In the genomic region with DNA sequence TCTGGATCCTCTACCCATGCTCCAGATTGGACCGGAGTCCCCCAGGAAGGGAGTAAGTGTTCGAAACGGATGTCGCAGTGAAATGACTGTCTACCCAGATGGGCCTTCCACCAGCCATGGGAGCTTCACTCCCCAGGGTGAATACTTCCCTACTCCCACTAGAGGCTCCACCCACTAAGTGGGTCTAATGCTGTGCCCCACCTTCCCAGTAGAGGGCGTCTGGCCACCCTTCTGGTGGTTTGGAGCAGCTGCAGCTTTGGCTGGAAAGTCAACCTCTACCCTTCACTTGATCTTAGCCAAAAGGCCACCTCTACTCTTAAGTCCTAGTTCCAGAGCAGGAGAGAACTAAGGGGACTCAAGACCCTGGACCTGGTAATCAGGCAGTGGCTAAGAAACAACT, we compare ENCODE assay signal across 9 mouse cellular contexts. TPM values are rescaled to one million over a fixed set of nuclear protein-coding genes. Genes with fewer than 3 reads are reported as not detected.
A peak's percentile ranks its signal among the peaks of the same experiment; 100 is the strongest.
DNase-seq lines count a peak whose midpoint lies in the region; ATAC-seq and TF ChIP-seq lines count a peak whose summit lies in the region.
"Had no signal": no experiment of that assay in that cellular context is flagged by ENCODE, and none has a peak within 500 bp of the region (broad histone marks: within the 10 kb centered on the region; RNA-seq: fewer than 3 reads in every experiment).

No protein-coding gene starts in this region.

- 71% methylated on average over 5 of the region's 5 CpGs for WGBS in kidney, embryonic 15.5 days
- WGBS in liver, adult 2 months: 72% methylated on average over 5 of the region's 5 CpGs

- H3K36me3 ChIP-seq in kidney, embryonic 15.5 days: no peaks in the 10 kb centered on the region
- H3K36me3 ChIP-seq in E14TG2a.4 (ENCODE audit: insufficient read depth, low read length): no peaks in the 10 kb centered on the region
- H3K36me3 ChIP-seq in liver, adult 2 months (ENCODE audit: control insufficient read depth, insufficient read depth, low read length): no peaks in the 10 kb centered on the region
- H3K36me3 ChIP-seq: embryonic facial prominence, embryonic 12.5 days had no signal

- peak; percentile 92 for TF ChIP-seq CTCF in E14TG2a.4 (conservative IDR thresholded peaks at IDR 0.05; ENCODE audit: low read length)
- TF ChIP-seq CTCF in embryonic fibroblast, embryonic 13.5 days (IDR thresholded peaks at IDR 0.05; ENCODE audit: borderline replicate concordance, insufficient read depth, low read length): 0 out of 2 replicates have a peak, but pooled peaks have one; percentile 17
- peak; percentile 93 for TF ChIP-seq CTCF in liver, adult 2 months (IDR thresholded peaks at IDR 0.05; ENCODE audit: low read depth, low read length)

- no peaks in the 10 kb centered on the region for H3K4me1 ChIP-seq in kidney, embryonic 15.5 days
- peaks cover 38% of the 10 kb centered on the region for H3K4me1 ChIP-seq in E14TG2a.4 (replicated peaks; ENCODE audit: low read depth, low read length)
- H3K4me1 ChIP-seq in embryonic fibroblast, embryonic 13.5 days (ENCODE audit: control insufficient read depth, insufficient read depth, low read length): no peaks in the 10 kb centered on the region
- H3K4me1 ChIP-seq in liver, adult 2 months (ENCODE audit: control insufficient read depth, insufficient read depth, low read length): no peaks in the 10 kb centered on the region
- H3K4me1 ChIP-seq: embryonic facial prominence, embryonic 12.5 days had no signal

- no peaks in the 10 kb centered on the region for H3K27me3 ChIP-seq in kidney, embryonic 15.5 days
- H3K27me3 ChIP-seq in E14TG2a.4 (ENCODE audit: insufficient read depth, low read length): peaks cover 9% of the 10 kb centered on the region
- no peaks in the 10 kb centered on the region for H3K27me3 ChIP-seq in liver, adult 2 months (ENCODE audit: control insufficient read depth, insufficient read depth, low read length)
- H3K27me3 ChIP-seq: embryonic facial prominence, embryonic 12.5 days had no signal

- no peak for TF ChIP-seq POLR2A in embryonic fibroblast, embryonic 13.5 days (IDR thresholded peaks at IDR 0.05; ENCODE audit: low read depth, low read length)
- no peak for TF ChIP-seq POLR2A in liver, adult 2 months (IDR thresholded peaks at IDR 0.05; ENCODE audit: extremely low read depth, insufficient read depth, low read length)

- ATAC-seq in kidney, embryonic 15.5 days (replicated peaks; ENCODE audit: low FRiP score): no peak

- no peak overlapping the region for H3K9ac ChIP-seq in kidney, embryonic 15.5 days
- H3K9ac ChIP-seq in liver, adult 2 months (ENCODE audit: low read depth, low read length): no peak overlapping the region
- H3K9ac ChIP-seq: embryonic facial prominence, embryonic 12.5 days had no signal

- no peak overlapping the region for H3K4me3 ChIP-seq in kidney, embryonic 15.5 days (replicated peaks)
- no peak overlapping the region for H3K4me3 ChIP-seq in E14TG2a.4 (replicated peaks; ENCODE audit: low read length)
- H3K4me3 ChIP-seq in embryonic fibroblast, embryonic 13.5 days (ENCODE audit: insufficient read depth, low read length): no peak overlapping the region
- no peak overlapping the region for H3K4me3 ChIP-seq in liver, adult 2 months (ENCODE audit: insufficient read depth, low read depth, low read length)
- H3K4me3 ChIP-seq: embryonic facial prominence, embryonic 12.5 days had no signal

- peak; percentile 70 for DNase-seq in kidney, adult 18-20 months
- DNase-seq in adrenal gland, adult 8-10 months: peak; percentile 71
- peak; percentile 41 for DNase-seq in liver, adult 2 months (ENCODE audit: extremely low read depth, low read depth, low spot score)
- peak; percentile 55 for DNase-seq in retina, embryonic 14.5 days (ENCODE audit: low spot score)
- no peak for DNase-seq in layer of hippocampus, adult 9-10 months (ENCODE audit: low spot score)

- no peak overlapping the region for H3K27ac ChIP-seq in kidney, embryonic 15.5 days
- no peak overlapping the region for H3K27ac ChIP-seq in embryonic fibroblast, embryonic 13.5 days (ENCODE audit: insufficient read depth, low read length)
- H3K27ac ChIP-seq in liver, adult 2 months (replicated peaks; ENCODE audit: insufficient read depth, low read depth, low read length): no peak overlapping the region
- H3K27ac ChIP-seq: embryonic facial prominence, embryonic 12.5 days had no signal

- H3K4me2 ChIP-seq in kidney, embryonic 15.5 days: no peak overlapping the region
- H3K4me2 ChIP-seq: embryonic facial prominence, embryonic 12.5 days had no signal

- H3K79me2 ChIP-seq in liver, adult 2 months (ENCODE audit: control insufficient read depth, insufficient read depth, low read length): no peaks in the 10 kb centered on the region

- H3K9me3 ChIP-seq in kidney, embryonic 15.5 days (replicated peaks): no peaks in the 10 kb centered on the region
- no peaks in the 10 kb centered on the region for H3K9me3 ChIP-seq in E14TG2a.4 (ENCODE audit: low read length)
- H3K9me3 ChIP-seq: embryonic facial prominence, embryonic 12.5 days had no signal

RNA-seq across cellular contexts. Expression of a gene that starts 12.8 kb away (rescaled TPM):
- 0.51 and 0.83 TPM in 2 replicates for polyA plus RNA-seq in kidney, embryonic 15.5 days (2015; fragmentation: Nextera tagmentation; extraction: Ambion mirVana)
- total RNA-seq in adrenal gland, adult 8-10 months (2022): 1 to 10 TPM; 3.6 to 7.1 (median 4.7) TPM
- polyA plus RNA-seq in embryonic fibroblast, embryonic 13.5 days (2011; ENCODE audit: insufficient read length, low read depth, missing spikeins): 0.12 and 0.46 TPM in 2 replicates
- total RNA-seq in liver, adult 2 months (2014; rRNA removed): under 0.01 and 0.09 TPM in 2 replicates
- 0.01 TPM in 1 of 2 replicates, not detected in the other for polyA plus RNA-seq in liver, adult 2 months (2012; rRNA removed)

RNA-seq across cellular contexts. Expression of a gene that starts 30.8 kb away (rescaled TPM):
- polyA plus RNA-seq in kidney, embryonic 15.5 days (2015; fragmentation: Nextera tagmentation; extraction: Ambion mirVana): 0.78 and 1.1 TPM in 2 replicates
- under 1 TPM; 0.15 to 0.38 (median 0.30) TPM for total RNA-seq in adrenal gland, adult 8-10 months (2022)
- polyA plus RNA-seq in embryonic fibroblast, embryonic 13.5 days (2011; ENCODE audit: insufficient read length, low read depth, missing spikeins): not detected in 2 replicates
- total RNA-seq in liver, adult 2 months (2014; rRNA removed): 0.07 and 0.09 TPM in 2 replicates
- 0.12 and 0.22 TPM in 2 replicates for polyA plus RNA-seq in liver, adult 2 months (2012; rRNA removed)

RNA-seq across cellular contexts. Expression of a gene that starts 36.3 kb away (rescaled TPM):
- 0.17 and 0.21 TPM in 2 replicates for polyA plus RNA-seq in kidney, embryonic 15.5 days (2015; fragmentation: Nextera tagmentation; extraction: Ambion mirVana)
- under 1 TPM in 1 of 4 experiments, not detected in 3; 0.07 TPM for total RNA-seq in adrenal gland, adult 8-10 months (2022)
- polyA plus RNA-seq in embryonic fibroblast, embryonic 13.5 days (2011; ENCODE audit: insufficient read length, low read depth, missing spikeins): not detected in 2 replicates
- under 0.01 TPM in 1 of 2 replicates, not detected in the other for total RNA-seq in liver, adult 2 months (2014; rRNA removed)
- not detected in 2 replicates for polyA plus RNA-seq in liver, adult 2 months (2012; rRNA removed)

Comparison
In these comparisons a context has a peak if more than half of its experiments do, and no peak if none do; other contexts are left out.
1. CTCF ChIP-seq: peak in every context shown above with its lines; median percentile 93 in liver, adult 2 months; 92 in E14TG2a.4; 17 in embryonic fibroblast, embryonic 13.5 days.